Mouse (Mus musculus): ENCODE measurements at regions not wholly inside any gene's neighbourhood (a gene's known extent, or its start where the extent isn't known, plus 50 kb on each side); places are given as distances from the start of the nearest gene placed in this dataset.

- no peak for DNase-seq (ENCODE audit: low spot score in 2 of 2)
Observed at GRCm38 (mm10) chr7:78123386-78123785, 614.4 kb downstream of the Ntrk3 start.

- no peak for DNase-seq (ENCODE audit: low spot score in 2 of 2)
Observed at GRCm38 (mm10) chr7:78121151-78121486, 616.7 kb downstream of the Ntrk3 start.

DNA sequence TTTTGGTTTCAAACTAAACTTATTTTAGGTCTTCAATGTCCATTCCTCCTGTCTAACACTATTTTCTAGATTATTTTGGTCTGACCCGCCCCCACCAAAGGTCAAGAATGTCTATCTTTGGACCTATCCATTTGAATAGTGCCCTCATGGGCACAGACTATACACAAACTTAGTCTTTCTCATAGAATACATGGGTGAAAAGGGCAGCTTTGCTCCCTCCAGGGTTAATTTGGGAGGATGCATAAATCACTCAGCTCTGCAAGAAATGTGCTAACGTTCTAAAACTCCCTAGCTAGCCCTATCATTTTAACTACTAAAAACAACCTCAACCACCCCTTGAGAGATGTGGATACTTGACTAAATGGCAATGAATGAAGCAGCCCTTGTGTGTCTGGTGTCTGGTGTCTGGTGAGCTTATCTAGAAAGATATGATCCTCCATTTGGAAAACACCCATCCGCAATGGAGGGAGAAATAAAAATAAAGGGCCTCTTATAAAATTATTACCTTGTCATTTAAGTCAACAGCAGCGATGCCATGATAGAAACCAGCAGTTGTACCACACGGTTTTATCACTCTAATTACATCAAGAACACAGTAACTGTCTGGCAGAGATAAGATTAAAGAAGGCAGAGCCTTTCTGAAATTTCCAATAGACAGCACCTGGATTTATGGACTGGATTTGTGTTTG, 617.2 kb downstream of the Ntrk3 start:
- DNase-seq (ENCODE audit: low spot score in 2 of 2) = no peak

DNA sequence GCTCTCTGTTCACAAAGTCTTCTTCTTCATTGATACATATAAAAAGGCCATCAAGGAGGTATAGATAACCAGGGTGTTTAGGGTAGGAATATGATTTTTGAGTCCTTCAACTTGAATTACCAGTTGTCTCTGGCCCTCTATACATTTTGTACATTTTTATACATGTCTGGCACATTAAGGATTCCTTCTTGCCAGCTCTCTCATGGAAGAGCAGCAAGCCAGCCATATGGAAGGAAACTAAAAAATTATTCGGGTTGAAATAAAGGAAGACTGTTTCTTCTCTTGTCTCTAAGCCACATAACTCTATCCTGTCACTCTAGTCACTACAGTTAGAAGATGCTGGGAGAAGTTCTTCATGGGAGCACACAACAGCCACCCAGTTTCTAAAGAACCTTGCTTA, 618.0 kb downstream of the Ntrk3 start:
- DNase-seq (ENCODE audit: low spot score in 2 of 2) = no peak

- DNase-seq (ENCODE audit: low spot score in 2 of 2) = no peak
Observed at GRCm38 (mm10) chr7:78111291-78111690, 626.5 kb downstream of the Ntrk3 start.

- DNase-seq (ENCODE audit: low spot score in 2 of 2) = no peak
Observed at GRCm38 (mm10) chr7:78103536-78104279, 634.1 kb downstream of the Ntrk3 start.

GRCm38 (mm10) chr7:78102396-78102795, 635.4 kb downstream of the Ntrk3 start:
- DNase-seq (ENCODE audit: low spot score in 2 of 2) = no peak

DNA sequence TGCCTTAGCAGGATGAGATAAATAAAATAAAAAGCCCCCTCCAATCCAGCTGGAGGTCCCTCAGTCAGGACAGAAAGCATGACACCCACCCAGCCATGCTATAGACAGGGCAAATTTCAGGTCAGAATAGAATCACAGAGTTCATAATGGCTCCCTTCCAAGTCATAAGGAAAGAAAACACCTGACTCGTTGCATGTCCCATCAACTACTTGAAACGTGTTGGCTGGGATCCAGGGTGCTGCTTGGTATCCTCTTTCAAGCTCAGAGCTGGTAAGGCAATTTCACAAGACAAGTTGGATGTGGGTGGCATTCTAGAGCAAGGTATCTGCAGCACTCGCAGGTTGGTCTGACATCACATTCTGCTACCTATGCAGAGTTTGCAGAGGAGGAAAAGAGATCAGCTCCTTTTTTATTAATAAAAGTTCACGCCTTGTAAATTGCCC, 651.2 kb downstream of the Ntrk3 start:
- peak; percentile 5 to 9 for DNase-seq (ENCODE audit: low spot score in 2 of 2)

DNA sequence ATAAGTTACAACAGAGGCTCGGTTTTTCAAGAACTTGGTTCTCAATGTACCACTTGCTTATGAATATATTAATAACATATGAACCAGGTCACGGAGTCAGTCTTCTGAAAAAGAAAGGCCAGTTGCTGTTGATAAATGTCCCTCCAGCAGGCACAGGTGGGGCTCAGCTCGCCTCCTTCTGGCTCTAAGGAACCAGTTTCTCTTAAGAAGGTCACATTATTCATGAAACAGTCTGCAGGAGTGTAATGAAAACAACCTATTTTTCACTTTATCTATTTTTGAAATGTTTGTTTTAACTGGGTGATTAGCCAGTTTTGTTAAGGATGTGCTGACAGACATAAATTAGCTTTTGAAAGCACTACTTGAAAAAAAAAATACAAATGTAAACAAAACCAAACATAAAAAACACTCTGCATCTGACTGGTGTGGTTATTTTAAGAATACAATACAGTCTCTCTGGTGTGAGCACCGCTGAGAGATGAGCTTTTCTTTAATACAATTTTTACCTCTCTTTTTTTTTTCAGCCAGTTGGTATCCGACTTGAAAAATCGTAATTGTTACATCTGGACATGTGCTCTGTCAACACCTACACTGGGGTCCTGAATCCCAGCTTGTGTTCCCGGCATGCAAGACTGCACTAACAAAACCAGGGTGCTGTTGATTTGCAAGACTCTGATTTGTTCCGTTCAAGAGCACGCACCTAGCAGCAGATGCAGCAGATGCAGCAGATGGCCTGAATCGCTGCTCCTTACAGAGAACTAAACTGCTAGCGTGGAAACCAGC, 651.8 kb downstream of the Ntrk3 start:
- peak in 1 of 2 experiments; percentile 7 for DNase-seq (ENCODE audit: low spot score in 2 of 2)

GRCm38 (mm10) chr7:78079708-78080107, 658.1 kb downstream of the Ntrk3 start:
- no peak for DNase-seq (ENCODE audit: low spot score in 2 of 2)

GRCm38 (mm10) chr7:78071131-78071530, 666.7 kb downstream of the Ntrk3 start:
- peak in 1 of 2 experiments; percentile 7 for DNase-seq (ENCODE audit: low spot score in 2 of 2)

DNA sequence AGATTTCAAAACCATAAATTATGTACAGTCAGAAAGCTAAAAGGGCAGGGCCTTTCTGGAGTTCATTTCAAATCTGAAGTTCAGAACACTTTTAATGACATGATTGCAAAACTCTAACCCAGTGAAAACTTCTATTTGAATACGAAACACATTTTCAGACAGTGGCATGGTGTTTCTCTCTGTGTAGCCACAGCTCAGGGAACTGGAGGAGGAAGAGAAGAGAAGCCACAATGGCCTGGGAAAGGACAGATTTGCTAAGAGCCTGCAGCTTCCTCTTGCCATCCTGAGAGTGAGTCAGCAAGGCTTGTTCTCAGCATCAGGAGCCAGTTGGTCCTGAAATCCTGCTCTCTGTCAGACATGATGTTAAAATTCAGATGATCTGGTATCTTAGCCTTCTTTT, 676.2 kb downstream of the Ntrk3 start:
- no peak for DNase-seq (ENCODE audit: low spot score in 2 of 2)

DNA sequence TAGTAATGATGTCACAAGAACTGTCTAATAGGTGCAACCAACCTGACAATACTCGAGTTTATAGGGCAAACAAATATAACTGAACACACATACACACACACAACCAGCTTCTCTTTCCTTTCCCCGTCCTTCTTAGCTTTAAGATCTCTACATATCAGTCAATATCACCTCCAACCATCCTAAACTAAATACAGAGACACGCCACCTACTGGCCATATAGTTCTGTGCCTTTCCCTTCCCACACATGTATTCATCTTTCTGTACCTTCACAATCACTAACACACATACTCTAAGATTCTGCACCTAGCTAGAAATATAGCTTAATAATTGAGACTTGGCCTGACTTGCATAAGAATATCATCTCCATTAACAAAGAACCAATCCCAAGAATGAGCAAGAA, 688.2 kb downstream of the Ntrk3 start:
- DNase-seq (ENCODE audit: low spot score in 2 of 2) = no peak

DNA sequence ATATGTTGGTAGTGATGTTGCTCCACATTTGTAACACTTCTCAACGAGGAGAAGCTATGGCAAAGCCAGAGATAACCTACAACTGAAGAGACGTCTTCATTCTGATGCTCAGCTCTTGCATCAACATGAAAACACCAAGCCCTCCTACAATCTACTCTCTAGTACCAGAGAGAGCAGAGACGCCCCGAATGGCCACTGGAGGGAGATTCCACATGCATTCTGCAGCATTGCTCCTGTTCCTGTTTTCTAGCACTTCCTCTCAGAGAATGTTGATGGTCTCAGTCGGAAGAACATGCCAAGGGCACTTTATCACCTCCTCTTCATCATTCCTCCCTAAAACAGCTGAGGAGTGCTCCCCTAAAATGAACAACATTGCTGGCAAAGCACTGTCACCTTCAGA, 692.4 kb downstream of the Ntrk3 start:
- no peak for DNase-seq (ENCODE audit: low spot score in 2 of 2)

GRCm38 (mm10) chr7:78031032-78031431, 706.8 kb downstream of the Ntrk3 start:
- no peak for DNase-seq (ENCODE audit: low spot score in 2 of 2)

GRCm38 (mm10) chr7:78026992-78027615, 710.7 kb downstream of the Ntrk3 start:
- DNase-seq (ENCODE audit: low spot score in 2 of 2) = peak in 1 of 2 experiments; percentile 13

GRCm38 (mm10) chr7:78023591-78023990, 714.2 kb downstream of the Ntrk3 start:
- no peak for DNase-seq (ENCODE audit: low spot score in 2 of 2)

- peak in 1 of 2 experiments; percentile 4 for DNase-seq (ENCODE audit: low spot score in 2 of 2)
Observed at GRCm38 (mm10) chr7:78023075-78023474, 714.7 kb downstream of the Ntrk3 start.

DNA sequence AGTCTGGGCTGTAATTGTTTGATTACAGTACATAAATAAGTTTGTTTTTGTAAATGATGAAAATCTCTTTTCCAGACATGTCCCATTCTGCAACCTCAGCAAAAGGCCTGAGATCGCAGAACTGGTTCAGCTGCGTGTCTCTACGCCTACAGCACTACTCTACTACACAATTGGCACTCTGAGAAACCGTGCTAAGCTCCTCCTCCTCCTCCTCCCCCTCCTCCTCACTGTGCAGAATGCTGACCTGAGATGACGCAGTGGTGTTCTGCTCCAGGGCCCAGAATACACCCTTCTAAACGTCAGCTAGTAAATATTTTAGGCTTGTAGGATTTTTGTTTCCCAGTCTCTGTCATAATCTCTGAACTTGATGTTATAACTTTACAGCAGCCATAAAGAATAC, 724.2 kb downstream of the Ntrk3 start:
- no peak for DNase-seq (ENCODE audit: low spot score in 2 of 2)

GRCm38 (mm10) chr7:78003086-78003485, 734.7 kb downstream of the Ntrk3 start:
- DNase-seq (ENCODE audit: low spot score in 2 of 2) = no peak

DNA sequence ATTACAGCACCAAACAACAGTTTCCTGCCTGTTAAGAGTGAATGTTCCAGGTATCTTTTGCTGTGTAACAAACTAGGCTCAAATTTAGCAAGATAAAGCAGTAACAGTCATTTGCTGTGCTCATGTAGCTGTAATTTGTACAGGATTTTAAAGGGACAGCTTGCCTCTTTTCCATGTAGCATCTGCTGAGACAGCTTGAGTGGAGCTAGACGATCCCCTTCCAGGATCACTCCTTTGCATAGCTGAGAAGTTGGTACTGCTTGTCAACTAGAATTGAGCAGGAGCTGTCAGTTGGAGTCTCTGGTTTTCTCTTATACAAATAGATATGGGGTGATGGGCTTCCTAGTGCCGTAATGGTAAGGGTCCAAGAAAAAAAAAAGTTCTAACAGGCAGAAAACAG, 744.0 kb downstream of the Ntrk3 start:
- DNase-seq (ENCODE audit: low spot score in 2 of 2) = peak; percentile 6 to 17

GRCm38 (mm10) chr7:77990150-77990549, 747.7 kb downstream of the Ntrk3 start:
- no peak for DNase-seq (ENCODE audit: low spot score in 2 of 2)

Data from frontal cortex, postnatal 10 days (tissue).